Mouse (Mus musculus) E14TG2a.4 (cell line): ENCODE data around the gene Srd5a3.
"Not testable (repeated sequence)": the region's sequence is repeated elsewhere in the genome, so short reads cannot be mapped to it uniquely, and the experiment has no call there.

Experiments
- H3K27me3 ChIP-seq: 2 replicates; pipeline ENCODE4 v1.6.1; 2014; ENCODE audit warnings: low read length, control low read depth; ENCODE audit not compliant: insufficient read depth
- H3K36me3 ChIP-seq: 2 replicates; pipeline ENCODE4 v1.6.1; 2014; ENCODE audit warnings: low read length, control low read depth; ENCODE audit not compliant: insufficient read depth
- H3K4me1 ChIP-seq: replicated peaks from 2 replicates; pipeline ENCODE4 v1.6.1; 2014; ENCODE audit warnings: low read depth, low read length, control low read depth
- H3K4me3 ChIP-seq: replicated peaks from 2 replicates; pipeline ENCODE4 v1.5.1; 2014; ENCODE audit warnings: mild to moderate bottlenecking, low read length
- H3K9me3 ChIP-seq: 2 replicates; pipeline ENCODE4 v1.6.1; 2014; ENCODE audit warnings: low read length, control low read depth
- CTCF ChIP-seq: conservative IDR thresholded peaks from 2 replicates; pipeline ENCODE4 v1.5.1; 2014; ENCODE audit warnings: low read length
- NANOG ChIP-seq: IDR thresholded peaks from 2 replicates; pipeline ENCODE4 v1.6.1; 2014; ENCODE audit warnings: borderline replicate concordance, low read length, mixed read lengths
- POU5F1 ChIP-seq: IDR thresholded peaks from 2 replicates; pipeline ENCODE4 v1.6.1; 2014; ENCODE audit warnings: low read length, borderline replicate concordance

Srd5a3 gene

GRCm38 (mm10) chr5:76139808-76140729, at the start of gene Srd5a3:
Gene Srd5a3 (plus strand): TSS chr5:76140271.
- TF ChIP-seq NANOG (no peak), CTCF (no peak), POU5F1 (no peak)
- no peaks in the 10 kb centered on the region for H3K36me3 ChIP-seq
- H3K27me3 ChIP-seq = no peaks in the 10 kb centered on the region
- peaks cover 45% of the 10 kb centered on the region for H3K4me1 ChIP-seq
- H3K9me3 ChIP-seq = peaks cover 14% of the 10 kb centered on the region
- H3K4me3 ChIP-seq = peak within 1 kb of the TSS; percentile 87

- H3K27me3 ChIP-seq, H3K36me3 ChIP-seq, H3K9me3 ChIP-seq: not testable (repeated sequence)
- H3K4me1 ChIP-seq = peaks cover 45% of the 10 kb centered on the region
- 0 out of 2 replicates have a peak overlapping the region, but pooled peaks have one; percentile 13 for H3K4me3 ChIP-seq
- TF ChIP-seq NANOG = peak; percentile 72
These were observed 36.3 kb upstream of the Srd5a3 start for GRCm38 (mm10) chr5:76103809-76104208.

GRCm38 (mm10) chr5:76107306-76107705, 32.8 kb upstream of the Srd5a3 start:
- Histone ChIP-seq H3K36me3 (no peaks in the 10 kb centered on the region), H3K9me3 (peaks cover 6% of the 10 kb centered on the region; the same call in 1 of the 2 replicates), H3K4me3 (no peak overlapping the region), H3K4me1 (peaks cover 41% of the 10 kb centered on the region), H3K27me3 (no peaks in the 10 kb centered on the region)
- no peak for TF ChIP-seq CTCF
- no peak for TF ChIP-seq NANOG
- TF ChIP-seq POU5F1 = no peak

- peaks cover 31% of the 10 kb centered on the region for H3K4me1 ChIP-seq
- peaks cover 6% of the 10 kb centered on the region; the same call in 1 of the 2 replicates for H3K9me3 ChIP-seq
- no peaks in the 10 kb centered on the region for H3K36me3 ChIP-seq
- no peak overlapping the region for H3K4me3 ChIP-seq
- H3K27me3 ChIP-seq = no peaks in the 10 kb centered on the region
- TF ChIP-seq CTCF (no peak), POU5F1 (no peak), NANOG (no peak)
These were observed 31.6 kb upstream of the Srd5a3 start for GRCm38 (mm10) chr5:76108496-76108895.

DNA sequence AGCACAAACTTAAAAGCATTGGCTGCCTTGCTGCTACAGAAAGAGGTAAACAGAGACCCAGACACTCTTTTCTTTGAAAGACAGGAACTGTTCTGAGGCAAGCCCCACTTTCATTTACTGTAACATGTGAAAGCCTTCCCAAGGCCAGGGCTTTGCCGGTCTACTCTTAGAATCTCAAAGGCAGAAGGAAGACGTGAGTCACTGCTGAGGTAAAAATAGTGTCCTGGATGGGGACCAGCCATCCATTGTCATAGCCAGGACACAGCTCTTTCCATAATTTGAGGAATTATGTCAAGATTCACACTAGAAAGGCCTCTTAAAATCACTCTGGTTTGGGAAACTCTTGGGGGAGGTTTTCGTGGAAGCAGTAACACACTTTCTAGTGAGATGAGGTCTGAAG, 28.9 kb upstream of the Srd5a3 start:
- Histone ChIP-seq H3K4me1 (peaks cover 23% of the 10 kb centered on the region), H3K27me3 (no peaks in the 10 kb centered on the region), H3K4me3 (no peak overlapping the region), H3K36me3 (no peaks in the 10 kb centered on the region), H3K9me3 (peaks cover 6% of the 10 kb centered on the region; the same call in 1 of the 2 replicates)
- TF ChIP-seq NANOG = no peak
- TF ChIP-seq CTCF = no peak
- no peak for TF ChIP-seq POU5F1

DNA sequence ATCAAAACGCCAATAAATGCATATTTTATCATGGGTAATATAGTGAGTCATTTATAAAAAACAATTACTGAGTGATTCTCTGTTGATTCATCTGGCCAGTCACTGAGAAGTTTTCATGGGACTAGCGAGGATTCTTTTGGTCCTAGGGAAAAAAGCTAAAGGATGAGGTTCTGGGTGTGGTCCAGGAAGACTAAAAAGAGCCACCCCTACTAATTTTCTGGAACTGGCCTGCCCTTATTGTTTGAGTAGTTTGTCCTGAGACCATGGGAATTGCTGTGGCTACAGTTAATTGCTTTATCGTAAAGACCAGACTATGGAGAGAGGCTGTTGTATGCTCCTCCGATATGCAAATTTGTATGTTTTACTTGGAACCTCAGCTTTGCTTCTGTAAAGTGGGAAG, 28.1 kb upstream of the Srd5a3 start:
- TF ChIP-seq POU5F1 (no peak), NANOG (no peak), CTCF (no peak)
- Histone ChIP-seq H3K4me3 (no peak overlapping the region), H3K4me1 (peaks cover 31% of the 10 kb centered on the region), H3K36me3 (no peaks in the 10 kb centered on the region), H3K27me3 (no peaks in the 10 kb centered on the region), H3K9me3 (peaks cover 6% of the 10 kb centered on the region; the same call in 1 of the 2 replicates)

DNA sequence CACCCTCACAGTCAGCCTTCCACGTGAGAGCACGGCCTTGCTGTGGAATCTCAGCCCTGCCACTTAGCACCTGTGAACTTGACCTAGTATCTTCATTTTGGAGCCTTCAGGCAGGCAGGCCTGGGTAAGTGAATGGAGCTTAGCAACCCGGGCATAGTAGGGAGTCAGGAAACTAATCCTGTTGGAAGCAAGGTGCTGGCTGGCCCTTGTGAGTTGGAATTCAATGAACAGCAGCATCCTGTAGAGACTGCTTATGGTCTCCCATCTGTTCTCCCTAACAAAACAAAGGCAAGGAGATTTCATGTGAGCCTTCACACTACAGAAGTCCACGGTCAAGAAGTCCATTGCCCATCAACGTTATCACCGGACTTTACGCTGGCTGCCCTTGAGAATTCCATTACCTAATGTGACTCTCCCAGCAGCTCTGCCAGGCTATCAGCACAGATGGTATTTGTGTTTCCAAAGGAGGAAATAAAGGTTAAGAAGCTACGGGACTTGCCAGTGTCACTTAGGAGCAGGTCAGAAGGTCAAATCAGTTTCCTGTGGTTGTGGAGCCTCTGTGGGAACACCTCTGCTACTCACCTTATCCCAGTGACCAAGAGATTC, 24.5 kb upstream of the Srd5a3 start:
- Histone ChIP-seq H3K4me3 (no peak overlapping the region), H3K4me1 (peaks cover 35% of the 10 kb centered on the region), H3K27me3 (no peaks in the 10 kb centered on the region), H3K9me3 (peaks cover under 1% of the 10 kb centered on the region; the same call in 1 of the 2 replicates), H3K36me3 (no peaks in the 10 kb centered on the region)
- TF ChIP-seq NANOG (no peak), POU5F1 (no peak), CTCF (no peak)

- Histone ChIP-seq H3K36me3 (no peaks in the 10 kb centered on the region), H3K9me3 (peaks cover 11% of the 10 kb centered on the region), H3K4me1 (peaks cover 27% of the 10 kb centered on the region), H3K4me3 (no peak overlapping the region), H3K27me3 (no peaks in the 10 kb centered on the region)
- TF ChIP-seq NANOG (no peak), CTCF (peak; percentile 63)
These were observed 21.6 kb upstream of the Srd5a3 start for GRCm38 (mm10) chr5:76118441-76118840.

- Histone ChIP-seq H3K9me3 (peaks cover 17% of the 10 kb centered on the region), H3K4me3 (no peak overlapping the region), H3K36me3 (no peaks in the 10 kb centered on the region), H3K27me3 (no peaks in the 10 kb centered on the region), H3K4me1 (peaks cover 18% of the 10 kb centered on the region)
- no peak for TF ChIP-seq CTCF
- no peak for TF ChIP-seq NANOG
- TF ChIP-seq POU5F1 = no peak
These were observed 19.4 kb upstream of the Srd5a3 start for GRCm38 (mm10) chr5:76120634-76121033.
